Mouse (Mus musculus): ENCODE data around the gene Rab3d.

DNA sequence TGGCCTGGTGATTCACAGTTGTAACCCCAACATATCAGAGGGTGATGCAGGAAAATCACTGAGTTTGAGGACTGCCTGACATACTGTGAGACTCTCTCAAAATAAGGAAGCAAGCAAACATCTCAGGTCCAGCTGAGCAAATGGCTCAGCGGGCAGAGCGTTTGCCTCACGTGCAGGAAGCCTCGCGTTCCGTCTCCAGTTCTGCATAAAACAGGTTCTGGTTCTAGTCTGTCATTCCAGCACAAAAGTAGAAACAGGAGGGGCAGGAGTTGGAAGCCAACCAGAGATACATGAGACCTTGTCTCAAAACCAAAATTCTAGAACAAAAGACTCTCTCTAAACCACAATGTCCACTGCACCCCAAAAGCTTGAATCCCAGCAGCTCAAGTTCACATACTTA, 8.8 kb upstream of the Rab3d start:
- TF ChIP-seq POLR2A (IDR thresholded peaks at IDR 0.05; ENCODE audit: low read depth, low read length): no peak
- no peak for TF ChIP-seq CTCF (IDR thresholded peaks at IDR 0.05; ENCODE audit: borderline replicate concordance, insufficient read depth, low read length)
